Mouse (Mus musculus) testis, postnatal 10 days (tissue): ENCODE measurements around the gene Pstpip1.
A peak's percentile ranks its signal among the peaks of the same experiment; 100 is the strongest.

Source experiments
- DNase-seq: peaks from one replicate; pipeline ENCODE4 v3.0.0; 2021; ENCODE audit warnings: low spot score

The Pstpip1 gene

DNA sequence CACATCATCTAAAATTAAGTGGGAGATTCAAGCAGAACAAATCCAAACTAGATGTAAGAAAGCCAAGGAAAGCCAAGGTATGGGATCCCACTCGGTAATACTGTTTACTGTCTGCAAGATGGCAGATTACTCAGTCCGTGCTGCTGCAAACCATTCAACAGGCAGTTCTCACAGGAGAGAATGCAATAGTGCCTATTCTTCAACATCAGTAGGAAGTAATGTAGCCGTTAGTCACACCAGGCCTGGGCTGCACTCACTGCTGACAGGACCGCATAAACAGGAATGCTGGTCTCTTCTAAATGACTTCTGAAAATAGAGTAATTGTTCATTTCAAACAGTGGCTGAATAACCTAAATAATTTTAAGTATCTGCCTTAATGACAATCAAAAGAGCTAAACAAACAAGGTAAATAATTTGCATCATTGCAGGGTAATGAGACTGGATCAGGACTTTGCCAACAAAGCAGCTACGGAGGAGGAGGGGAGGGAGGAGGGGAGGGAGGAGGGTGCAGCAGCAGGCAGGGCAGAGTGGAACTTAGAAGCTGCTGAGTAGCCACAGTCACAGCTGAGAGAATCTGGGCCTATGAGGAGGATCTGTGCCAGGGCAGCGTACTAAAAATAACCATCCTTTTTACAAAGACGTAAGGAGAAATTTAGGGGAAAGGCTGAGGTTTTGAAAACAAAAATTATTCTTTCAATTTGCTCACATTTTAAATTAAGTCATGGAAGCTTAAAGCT lies 62.2 kb downstream of the Pstpip1 start:
- no peak for DNase-seq

DNA sequence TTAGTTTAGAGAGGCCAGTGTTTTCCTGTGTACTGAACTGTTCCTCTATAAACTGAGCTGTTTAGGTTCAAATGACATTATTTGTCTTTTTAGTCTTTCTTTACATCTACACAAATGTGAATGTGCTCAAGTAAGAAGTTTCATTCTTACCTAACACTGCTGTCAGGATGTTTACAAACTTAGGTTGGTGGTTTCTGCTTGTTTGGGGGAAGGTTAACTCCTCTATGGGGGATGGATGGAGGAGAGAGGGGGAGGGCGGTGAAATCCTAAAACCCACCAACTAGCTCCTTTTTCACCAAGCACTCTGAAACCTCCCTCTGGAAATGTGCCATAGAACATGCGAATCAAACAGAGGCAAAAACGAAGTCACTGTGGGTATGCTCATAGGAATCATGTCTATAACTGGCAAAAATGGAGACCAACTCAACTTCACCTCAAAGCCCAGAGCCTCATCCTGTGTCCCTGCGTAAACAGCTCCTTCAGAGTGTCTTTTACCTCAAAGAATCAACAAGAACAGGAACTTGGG lies 62.8 kb downstream of the Pstpip1 start:
- no peak for DNase-seq

- DNase-seq = no peak
These were observed 64.8 kb downstream of the Pstpip1 start for GRCm38 (mm10) chr9:56154572-56154971.

GRCm38 (mm10) chr9:56158077-56158476 lies 68.3 kb downstream of the Pstpip1 start:
- no peak for DNase-seq

DNA sequence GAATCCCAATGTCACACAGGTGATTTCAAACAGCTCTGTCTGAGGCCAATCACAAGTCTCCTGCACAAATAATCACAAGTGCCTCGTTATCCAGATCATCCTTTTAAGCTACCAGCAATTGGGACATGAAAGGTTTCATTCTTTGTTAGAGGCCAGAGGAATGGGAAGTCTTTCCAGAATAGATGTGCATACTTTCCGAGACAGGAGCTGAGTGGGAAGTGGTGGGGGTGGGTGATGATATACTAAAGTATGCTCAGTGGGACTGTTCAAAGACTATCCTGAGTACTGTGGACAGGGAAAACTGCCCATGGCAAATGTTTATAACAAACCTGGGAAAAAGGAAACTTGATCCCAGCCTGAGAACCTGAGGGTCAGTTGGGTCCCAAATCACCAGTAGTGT lies 69.7 kb downstream of the Pstpip1 start:
- DNase-seq = no peak

DNA sequence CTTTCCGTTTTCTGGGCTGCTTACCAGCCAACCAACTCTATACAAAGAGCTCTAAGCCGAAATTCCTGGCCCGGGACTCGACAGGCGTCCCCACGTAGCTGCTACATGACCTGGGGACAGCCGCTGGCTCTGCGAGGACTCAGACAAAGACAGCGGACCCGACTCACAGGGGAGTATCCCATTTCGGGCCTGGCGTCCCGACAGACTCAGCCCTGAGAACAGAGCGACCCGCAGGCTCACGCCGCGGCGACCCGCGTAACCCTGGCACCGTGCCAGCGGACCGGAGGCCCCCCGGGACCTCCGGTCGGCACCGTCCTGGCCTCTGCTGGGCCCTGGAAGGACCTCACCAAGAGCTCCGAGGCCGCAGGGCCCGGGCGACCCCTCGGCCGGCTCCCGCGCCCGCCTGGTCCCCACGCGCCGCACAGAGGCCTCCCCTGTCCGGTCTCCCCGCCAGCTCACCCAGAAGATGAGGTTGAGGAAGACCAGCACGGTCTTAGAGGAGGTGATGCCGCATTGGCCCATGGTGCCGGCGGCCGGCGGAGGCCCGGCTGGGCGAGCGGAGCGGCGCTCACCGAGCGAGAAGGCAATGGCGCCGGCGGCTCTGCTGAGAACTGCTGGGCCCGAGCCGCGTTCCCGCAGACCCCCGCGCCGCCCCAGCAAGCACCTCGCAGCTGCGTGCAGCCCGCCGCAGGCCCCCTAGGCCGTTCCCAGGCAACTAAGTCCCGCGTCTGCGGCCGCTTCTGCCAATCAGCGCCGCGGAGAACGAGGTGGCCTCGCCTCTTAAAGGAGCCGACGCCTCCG lies 70.8 kb downstream of the Pstpip1 start:
- peak; percentile 91 for DNase-seq

- DNase-seq = no peak
These were observed 75.6 kb downstream of the Pstpip1 start, which contains the start of gene Tspan3 for GRCm38 (mm10) chr9:56165377-56165776. TSS of gene Tspan3 (minus strand) at chr9:56165477.

GRCm38 (mm10) chr9:56166161-56166560 lies 76.4 kb downstream of the Pstpip1 start:
- no peak for DNase-seq

GRCm38 (mm10) chr9:56167690-56168089 lies 77.9 kb downstream of the Pstpip1 start:
- DNase-seq = no peak

- no peak for DNase-seq
These were observed 85.6 kb downstream of the Pstpip1 start for GRCm38 (mm10) chr9:56175316-56175715.

- DNase-seq = no peak
These were observed 87.6 kb downstream of the Pstpip1 start for GRCm38 (mm10) chr9:56177354-56177753.
